Mouse (Mus musculus) c-Kit-positive CD71-negative TER-119-negative erythroid progenitor cells, embryonic 14.5 days (primary cell): Measurements from ENCODE around the gene Ccn1.
A peak's percentile ranks its signal among the peaks of the same experiment; 100 is the strongest.

Experiments
- DNase-seq: peaks from one replicate; pipeline ENCODE4 v3.0.0-alpha.2; 2013; ENCODE audit warnings: low read depth

Ccn1 gene

DNA sequence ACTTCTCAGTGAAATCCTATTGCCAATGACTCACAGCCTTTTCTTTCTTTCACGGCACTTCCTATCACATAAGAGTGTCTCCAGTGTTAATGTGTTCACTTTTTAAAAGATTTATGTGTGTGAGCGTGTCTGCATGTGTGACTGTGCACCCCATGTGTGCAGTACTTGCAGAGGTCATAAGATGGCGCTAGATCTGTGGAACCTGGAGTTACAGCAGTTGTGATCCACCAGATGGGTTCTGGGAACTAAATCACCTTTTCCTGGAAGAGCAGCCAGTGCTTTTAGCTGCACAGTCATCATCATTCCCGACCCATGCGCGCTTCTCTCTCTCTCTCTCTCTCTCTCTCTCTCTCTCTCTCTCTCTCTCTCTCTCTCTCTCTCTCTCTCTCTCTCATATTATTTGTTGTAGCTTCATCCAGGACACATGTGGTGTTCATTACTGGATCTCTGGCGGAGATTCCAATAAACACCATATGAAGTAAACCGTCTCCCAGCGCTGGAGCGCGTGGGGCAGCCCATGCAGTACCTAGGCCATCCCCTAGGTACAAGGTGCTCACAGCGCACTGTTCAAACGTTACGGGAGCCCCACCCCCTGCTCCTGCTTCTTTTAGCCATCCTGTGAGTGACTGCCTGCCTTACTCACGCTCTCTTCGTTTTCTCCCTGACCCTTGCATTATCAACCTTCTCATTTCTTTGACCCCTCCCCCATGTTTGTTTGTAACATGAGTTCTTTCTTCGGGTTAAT, 30.0 kb downstream of the Ccn1 start:
- DNase-seq, result no peak

GRCm38 (mm10) chr3:145618299-145618698, 31.5 kb downstream of the Ccn1 start:
- no peak for DNase-seq

DNA sequence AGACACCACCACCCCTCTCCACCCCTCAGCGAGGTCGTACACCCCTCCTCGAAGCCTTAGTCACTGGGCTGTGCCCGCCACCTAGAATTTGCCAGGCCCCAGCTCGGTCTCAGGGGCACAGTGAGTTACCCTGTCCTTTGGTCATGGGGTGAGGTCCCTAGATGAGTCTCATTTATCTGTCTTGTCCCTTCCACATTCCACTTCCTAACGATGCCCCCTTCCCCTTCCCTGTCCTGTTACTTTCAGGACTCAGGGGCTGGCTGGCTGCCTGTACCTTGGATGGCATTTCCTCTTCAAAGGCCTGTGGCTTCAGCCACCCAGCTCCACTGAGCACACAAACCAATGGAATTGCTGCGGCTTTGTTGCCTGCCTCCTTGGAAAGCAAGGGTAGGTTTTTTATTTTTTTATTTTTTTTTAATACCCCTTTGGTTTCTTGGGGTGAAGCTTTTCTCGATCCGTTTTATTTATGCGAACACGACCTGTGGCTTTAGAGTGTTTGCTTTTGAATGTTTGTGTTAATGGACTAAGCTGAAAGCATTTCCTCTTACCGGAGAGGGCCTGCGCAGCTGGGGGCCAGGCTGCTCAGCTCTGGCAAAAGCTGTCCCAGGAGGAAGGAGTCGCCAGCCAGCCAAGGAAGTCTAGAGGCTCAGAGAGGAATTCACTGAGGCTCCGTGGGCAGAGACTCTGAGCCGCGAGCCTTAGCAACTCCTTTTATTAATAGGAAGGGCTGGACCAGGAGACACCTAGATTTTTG, 35.2 kb downstream of the Ccn1 start:
- DNase-seq, result no peak

DNA sequence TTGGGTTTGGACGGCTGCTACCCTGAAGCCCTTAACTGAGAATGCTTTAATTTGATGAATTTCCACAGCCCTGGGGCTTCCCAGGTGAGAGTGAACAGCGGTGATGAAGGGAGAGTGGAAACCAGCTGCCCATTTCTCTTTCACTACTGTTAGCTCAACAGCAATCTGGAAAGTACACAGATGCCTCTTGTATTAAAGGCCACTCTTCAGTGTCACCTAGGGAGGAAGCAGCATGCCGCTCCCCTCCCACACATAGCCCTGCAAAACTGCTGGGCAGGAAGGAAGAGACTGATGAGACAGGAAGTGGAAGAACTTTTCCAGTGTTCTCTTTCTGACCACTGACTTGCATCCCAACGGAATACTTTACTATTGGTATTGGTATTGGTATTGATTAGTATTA, 36.5 kb downstream of the Ccn1 start:
- DNase-seq, result no peak

DNA sequence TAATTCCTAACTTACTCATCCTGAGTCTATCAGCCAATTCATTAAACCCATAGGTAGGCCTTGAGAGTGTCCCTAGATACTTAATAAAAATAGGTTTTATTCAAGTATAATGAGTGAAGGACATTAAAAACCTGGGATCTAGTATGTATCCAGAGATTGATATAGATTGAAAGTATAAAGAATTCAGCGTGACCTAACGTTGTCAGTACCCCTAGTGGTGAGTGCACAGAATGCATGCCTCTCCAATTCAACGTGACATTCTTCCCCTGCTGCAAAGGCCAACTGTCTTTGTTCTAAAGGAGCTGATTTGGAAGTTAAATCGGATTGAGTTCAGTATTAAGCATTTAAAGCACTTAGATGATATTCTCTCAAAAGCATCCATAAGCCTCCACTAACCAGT, 37.1 kb downstream of the Ccn1 start:
- DNase-seq, result peak; percentile 23

- DNase-seq, result no peak
These were observed 41.5 kb downstream of the Ccn1 start for GRCm38 (mm10) chr3:145608320-145608719.

- no peak for DNase-seq
These were observed 44.2 kb downstream of the Ccn1 start for GRCm38 (mm10) chr3:145605437-145606123.

- DNase-seq, result no peak
These were observed 47.2 kb downstream of the Ccn1 start for GRCm38 (mm10) chr3:145602410-145603206.

DNA sequence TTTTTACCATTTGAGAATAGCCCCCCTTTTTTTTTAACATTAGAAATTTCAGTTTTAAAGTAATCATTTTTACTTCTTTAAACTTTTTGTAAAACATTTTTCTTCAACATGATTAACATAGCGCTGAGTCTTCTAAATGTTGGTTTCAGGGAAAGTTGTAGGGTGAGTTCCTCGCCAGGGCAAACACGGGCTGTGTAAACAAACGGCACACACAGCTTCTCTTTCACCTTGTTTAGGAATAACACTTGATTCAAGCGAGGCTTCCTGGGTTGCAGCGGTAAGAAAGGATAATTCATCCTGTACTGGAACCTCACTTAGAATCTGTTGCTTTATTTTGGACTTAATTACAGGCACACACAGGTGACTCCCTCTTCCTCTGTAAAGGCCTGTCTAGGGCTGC, 48.4 kb downstream of the Ccn1 start:
- DNase-seq, result no peak

DNA sequence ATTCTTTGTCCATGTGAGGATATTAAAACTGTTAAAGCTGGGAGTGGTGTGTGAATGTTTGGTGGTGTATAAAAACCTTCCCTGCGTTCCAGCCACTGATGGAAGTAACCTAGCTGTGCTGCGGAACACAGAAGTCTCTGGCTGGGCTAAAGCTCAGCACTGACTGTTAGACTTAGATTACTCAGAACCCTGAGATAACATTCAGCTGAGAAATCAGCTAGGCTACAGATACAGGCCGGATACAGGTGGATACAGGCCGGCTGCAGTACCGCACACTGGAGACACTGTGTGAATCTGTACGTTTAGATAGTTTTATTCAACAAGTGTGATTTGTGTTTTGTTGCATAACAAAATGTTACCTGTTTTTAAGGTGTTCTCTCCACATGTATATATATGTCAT, 49.0 kb downstream of the Ccn1 start:
- DNase-seq, result no peak

DNA sequence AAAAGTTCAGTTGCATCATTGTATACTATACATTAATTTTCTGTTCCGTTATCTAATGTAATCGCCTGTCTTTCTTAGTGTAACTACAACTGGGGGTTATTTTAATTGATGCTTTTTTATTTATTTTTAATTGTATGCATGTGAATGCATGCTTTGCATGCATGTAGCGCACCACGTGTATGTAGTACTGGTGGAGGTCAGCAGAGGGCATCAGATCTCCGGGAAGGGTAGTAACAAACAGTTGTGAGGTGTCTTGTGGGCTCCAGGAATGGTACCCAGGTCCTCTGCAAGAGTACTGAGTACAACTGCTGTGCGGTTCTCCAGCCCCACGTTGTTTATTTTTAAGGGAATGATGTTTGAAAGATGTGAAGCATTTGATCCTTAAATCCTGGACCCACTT, 50.7 kb downstream of the Ccn1 start:
- DNase-seq, result no peak
